ENCODE assay signal across 22 mouse cellular contexts in genomic region chr11:101280837-101281236, GRCm38 (mm10). TPM values are rescaled to one million over a fixed set of nuclear protein-coding genes. Genes with fewer than 3 reads are reported as not detected.
DNase-seq lines count a peak whose midpoint lies in the region; ATAC-seq and TF ChIP-seq lines count a peak whose summit lies in the region.
"Had no signal": no experiment of that assay in that cellular context is flagged by ENCODE, and none has a peak within 500 bp of the region (broad histone marks: within the 10 kb centered on the region; RNA-seq: fewer than 3 reads in every experiment).

No protein-coding gene starts in this region.

- no peak for ATAC-seq in kidney, embryonic 14.5 days (ENCODE audit: low FRiP score, low TSS enrichment)
- ATAC-seq in kidney, postnatal 0 days (replicated peaks; ENCODE audit: low FRiP score, low read depth): no peak
- ATAC-seq: CD4-positive, CD25-positive, alpha-beta regulatory T cell, adult 4 months; forebrain, embryonic 14.5 days; forebrain, postnatal 0 days had no signal

- peaks cover 5% of the 10 kb centered on the region; the same call in 1 of the 2 replicates for H3K36me3 ChIP-seq in kidney, embryonic 14.5 days (ENCODE audit: control insufficient read depth, insufficient read depth, low read length)
- H3K36me3 ChIP-seq in kidney, postnatal 0 days (ENCODE audit: insufficient read depth, low read length): 0 out of 2 replicates have a peak, but pooled peaks cover 9% of the 10 kb centered on the region
- H3K36me3 ChIP-seq in testis, adult 2 months (ENCODE audit: control insufficient read depth, insufficient read depth, low read length): peaks cover 4% of the 10 kb centered on the region; the same call in 1 of the 2 replicates

- 14% methylated on average over 7 of the region's 7 CpGs for WGBS in kidney, embryonic 14.5 days
- WGBS in kidney, postnatal 0 days: 21% methylated on average over 7 of the region's 7 CpGs

- TF ChIP-seq POLR2A in testis, adult 2 months (IDR thresholded peaks at IDR 0.05; ENCODE audit: control insufficient read depth, low read depth, low read length): no peak

- DNase-seq in kidney, adult 9 months: peak; percentile 61
- DNase-seq in kidney, postnatal 0 days (ENCODE audit: low spot score): no peak
- DNase-seq in kidney, adult 8-10 months: no peak
- DNase-seq in testis, postnatal 14 days (ENCODE audit: low spot score): no peak
- DNase-seq: adrenal gland, adult 2 months; adrenal gland, postnatal 14 days; cerebellum, adult 11 months; cerebellum, adult 2 months; cerebellum, adult 9-11 months; cerebellum, postnatal 25 days; forebrain, postnatal 0 days; gastrocnemius, adult 2 months; gastrocnemius, postnatal 14 days; heart, adult 11 months had no signal

- H3K27me3 ChIP-seq in kidney, embryonic 14.5 days (ENCODE audit: control insufficient read depth, insufficient read depth, low read length): no peaks in the 10 kb centered on the region
- no peaks in the 10 kb centered on the region for H3K27me3 ChIP-seq in kidney, postnatal 0 days (ENCODE audit: insufficient read depth, low read length)
- H3K27me3 ChIP-seq in testis, adult 2 months (ENCODE audit: control insufficient read depth, insufficient read depth, low read length): no peaks in the 10 kb centered on the region
- H3K27me3 ChIP-seq: embryonic facial prominence, embryonic 15.5 days had no signal

- H3K4me2 ChIP-seq in kidney, embryonic 14.5 days (replicated peaks; ENCODE audit: low read depth, low read length): no peak overlapping the region
- H3K4me2 ChIP-seq in kidney, postnatal 0 days (ENCODE audit: low read length): no peak overlapping the region
- H3K4me2 ChIP-seq: embryonic facial prominence, embryonic 12.5 days; embryonic facial prominence, embryonic 15.5 days; heart, embryonic 11.5 days; hindbrain, embryonic 12.5 days had no signal

- H3K9ac ChIP-seq in kidney, embryonic 14.5 days (ENCODE audit: low read depth, low read length): no peak overlapping the region
- H3K9ac ChIP-seq in kidney, postnatal 0 days (ENCODE audit: low read depth, low read length): peak overlapping the region; percentile 27; the same call in 1 of the 2 replicates
- H3K9ac ChIP-seq: embryonic facial prominence, embryonic 12.5 days; embryonic facial prominence, embryonic 15.5 days; forebrain, postnatal 0 days; hindbrain, embryonic 12.5 days had no signal

- no peak overlapping the region for H3K4me3 ChIP-seq in kidney, embryonic 14.5 days (ENCODE audit: low read length)
- H3K4me3 ChIP-seq in kidney, postnatal 0 days (replicated peaks; ENCODE audit: low read depth, low read length): no peak overlapping the region
- H3K4me3 ChIP-seq in testis, adult 2 months (ENCODE audit: control insufficient read depth, low read depth, low read length): peak overlapping the region; percentile 43; the same call in 1 of the 2 replicates
- H3K4me3 ChIP-seq: embryonic facial prominence, embryonic 12.5 days; embryonic facial prominence, embryonic 15.5 days; gastrocnemius, adult 2 months; hindbrain, embryonic 12.5 days had no signal

- H3K9me3 ChIP-seq in kidney, embryonic 14.5 days (ENCODE audit: control insufficient read depth, low read length): no peaks in the 10 kb centered on the region
- no peaks in the 10 kb centered on the region for H3K9me3 ChIP-seq in kidney, postnatal 0 days (replicated peaks; ENCODE audit: low read length)
- H3K9me3 ChIP-seq: embryonic facial prominence, embryonic 12.5 days; embryonic facial prominence, embryonic 15.5 days; hindbrain, embryonic 12.5 days had no signal

- H3K27ac ChIP-seq in kidney, embryonic 14.5 days (ENCODE audit: low read depth, low read length): no peak overlapping the region
- peak overlapping the region; percentile 31; the same call in 1 of the 2 replicates for H3K27ac ChIP-seq in kidney, postnatal 0 days
- H3K27ac ChIP-seq in testis, adult 2 months (ENCODE audit: control insufficient read depth, insufficient read depth, low read depth, low read length): no peak overlapping the region
- H3K27ac ChIP-seq: embryonic facial prominence, embryonic 12.5 days; embryonic facial prominence, embryonic 15.5 days; gastrocnemius, adult 2 months; hindbrain, embryonic 12.5 days had no signal

- no peak for TF ChIP-seq CTCF in kidney, postnatal 0 days (IDR thresholded peaks at IDR 0.05; ENCODE audit: low read depth)
- no peak for TF ChIP-seq CTCF in testis, adult 2 months (IDR thresholded peaks at IDR 0.05; ENCODE audit: control insufficient read depth, insufficient read depth, insufficient replicate concordance, low read depth, low read length)

- H3K4me1 ChIP-seq in kidney, embryonic 14.5 days (ENCODE audit: control insufficient read depth, insufficient read depth, low read length): peaks cover 44% of the 10 kb centered on the region
- peaks cover 44% of the 10 kb centered on the region for H3K4me1 ChIP-seq in kidney, postnatal 0 days (replicated peaks; ENCODE audit: insufficient read depth, low read length)
- peaks cover 11% of the 10 kb centered on the region for H3K4me1 ChIP-seq in testis, adult 2 months (ENCODE audit: control insufficient read depth, insufficient read depth, low read length)

RNA-seq across cellular contexts. Expression of gene Coa3, which starts 1.9 kb away (rescaled TPM):
- 204 and 207 TPM in 2 replicates for polyA plus RNA-seq in kidney, embryonic 14.5 days (2014; fragmentation: Nextera tagmentation; extraction: Ambion mirVana)
- polyA plus RNA-seq in kidney, postnatal 0 days (2015; fragmentation: Nextera tagmentation; extraction: Ambion mirVana): 209 and 211 TPM in 2 replicates
- polyA plus RNA-seq in testis, adult 2 months (2012; rRNA removed): 46.6 and 62.4 TPM in 2 replicates

RNA-seq across cellular contexts. Expression of gene Cntd1, which starts 2.0 kb away (rescaled TPM):
- 1.2 and 1.7 TPM in 2 replicates for polyA plus RNA-seq in kidney, embryonic 14.5 days (2014; fragmentation: Nextera tagmentation; extraction: Ambion mirVana)
- polyA plus RNA-seq in kidney, postnatal 0 days (2015; fragmentation: Nextera tagmentation; extraction: Ambion mirVana): 1.5 and 2.0 TPM in 2 replicates
- polyA plus RNA-seq in testis, adult 2 months (2012; rRNA removed): 37.1 and 54.6 TPM in 2 replicates

RNA-seq across cellular contexts. Expression of gene Wnk4, which starts 20.5 kb away (rescaled TPM):
- 18.9 and 28.1 TPM in 2 replicates for polyA plus RNA-seq in kidney, embryonic 14.5 days (2014; fragmentation: Nextera tagmentation; extraction: Ambion mirVana)
- 47.0 and 48.8 TPM in 2 replicates for polyA plus RNA-seq in kidney, postnatal 0 days (2015; fragmentation: Nextera tagmentation; extraction: Ambion mirVana)
- 10.8 and 12.3 TPM in 2 replicates for polyA plus RNA-seq in testis, adult 2 months (2012; rRNA removed)

RNA-seq across cellular contexts. Expression of gene Becn1, which starts 21.2 kb away (rescaled TPM):
- polyA plus RNA-seq in kidney, embryonic 14.5 days (2014; fragmentation: Nextera tagmentation; extraction: Ambion mirVana): 112 and 164 TPM in 2 replicates
- 156 and 165 TPM in 2 replicates for polyA plus RNA-seq in kidney, postnatal 0 days (2015; fragmentation: Nextera tagmentation; extraction: Ambion mirVana)
- polyA plus RNA-seq in testis, adult 2 months (2012; rRNA removed): 111 and 116 TPM in 2 replicates

RNA-seq across cellular contexts. Expression of gene Vps25, which starts 27.3 kb away (rescaled TPM):
- 154 and 160 TPM in 2 replicates for polyA plus RNA-seq in kidney, embryonic 14.5 days (2014; fragmentation: Nextera tagmentation; extraction: Ambion mirVana)
- polyA plus RNA-seq in kidney, postnatal 0 days (2015; fragmentation: Nextera tagmentation; extraction: Ambion mirVana): 179 and 180 TPM in 2 replicates
- polyA plus RNA-seq in testis, adult 2 months (2012; rRNA removed): 26.1 and 26.2 TPM in 2 replicates

Comparison
In these comparisons a context has a peak if more than half of its experiments do, and no peak if none do; other contexts are left out.
1. RNA of gene Cntd1, which starts 2.0 kb away (polyA plus RNA-seq): 37.1 to 54.6 TPM in testis, adult 2 months; 1.5 to 2.0 TPM in kidney, postnatal 0 days and 1.2 to 1.7 TPM in kidney, embryonic 14.5 days; every median in the first group is over 10 times any median in the second.